Mouse (Mus musculus) thymus, adult 2 months (tissue): ENCODE results near the gene Psrc1. TPM values are rescaled to one million over a fixed set of nuclear protein-coding genes. Genes with fewer than 3 reads are reported as not detected.
A peak's percentile ranks its signal among the peaks of the same experiment; 100 is the strongest.

ENCODE experiments used
- DNase-seq: peaks from one replicate; pipeline ENCODE4 v3.0.0; 2021
- H3K27ac ChIP-seq: fragments of 200-500 bp; 2 replicates; pipeline ENCODE4 v1.5.1; 2012; ENCODE audit warnings: low read length, control low read depth; ENCODE audit not compliant: control insufficient read depth, insufficient read depth
- H3K27me3 ChIP-seq: fragments of 200-500 bp; 2 replicates; pipeline ENCODE4 v1.6.1; 2012; ENCODE audit warnings: mild to moderate bottlenecking, low read length, moderate library complexity, mixed read lengths; ENCODE audit not compliant: control insufficient read depth, insufficient read depth
- H3K36me3 ChIP-seq: fragments of 200-500 bp; 2 replicates; pipeline ENCODE4 v1.6.1; 2012; ENCODE audit warnings: mild to moderate bottlenecking, low read length, moderate library complexity; ENCODE audit not compliant: control insufficient read depth, insufficient read depth
- H3K4me1 ChIP-seq: fragments of 200-500 bp; replicated peaks from 2 replicates; pipeline ENCODE4 v1.6.1; 2012; ENCODE audit warnings: low read length; ENCODE audit not compliant: control insufficient read depth, insufficient read depth
- H3K4me3 ChIP-seq: fragments of 200-500 bp; 2 replicates; pipeline ENCODE4 v1.5.1; 2012; ENCODE audit warnings: mild to moderate bottlenecking, low read length, control low read depth, moderate library complexity; ENCODE audit not compliant: control insufficient read depth, insufficient read depth
- CTCF ChIP-seq: fragments of 200-500 bp; IDR thresholded peaks from 2 replicates; pipeline ENCODE4 v1.5.1; 2012; ENCODE audit warnings: mild to moderate bottlenecking, control low read depth, low read length, moderate library complexity, borderline replicate concordance; ENCODE audit not compliant: control insufficient read depth, poor library complexity, insufficient read depth; ENCODE audit errors: extremely low read depth
- POLR2A ChIP-seq: fragments of 200-500 bp; IDR thresholded peaks from 2 replicates; pipeline ENCODE4 v1.6.1; 2012; ENCODE audit warnings: mild to moderate bottlenecking, low read length, control low read depth, moderate library complexity; ENCODE audit not compliant: control insufficient read depth, poor library complexity, insufficient read depth; ENCODE audit errors: extremely low read depth
- WGBS: fragments of 180-500 bp; shearing (Covaris S2); methylation state at CpG from one replicate; pipeline ENCODE4 v1.1.7; 2018; 5-methylcytosine and 5-hydroxymethylcytosine counted together
- polyA plus RNA-seq: library from polyadenylated mRNA; depleted of rRNA; stranded (reverse); fragments of >200 nt; gene quantifications from 2 replicates; pipeline ENCODE4 v1.2.3, GENCODE M21; 2012

Gene Psrc1
- polyA plus RNA-seq, 1 experiment: 27.9 TPM

- Histone ChIP-seq H3K4me3 (no peak overlapping the region), H3K27ac (no peak overlapping the region), H3K36me3 (no peaks in the 10 kb centered on the region), H3K4me1 (no peaks in the 10 kb centered on the region), H3K27me3 (no peaks in the 10 kb centered on the region)
- TF ChIP-seq POLR2A: no peak
- TF ChIP-seq CTCF: no peak
- DNase-seq: no peak
- WGBS: 94% methylated on average over 5 of the region's 5 CpGs
Observed at GRCm38 (mm10) chr3:108400442-108400841, 16.8 kb downstream of the Psrc1 start.

GRCm38 (mm10) chr3:108401692-108402527, 18.3 kb downstream of the Psrc1 start:
- Histone ChIP-seq H3K27ac (no peak overlapping the region), H3K27me3 (no peaks in the 10 kb centered on the region), H3K4me1 (no peaks in the 10 kb centered on the region), H3K36me3 (no peaks in the 10 kb centered on the region), H3K4me3 (no peak overlapping the region)
- WGBS: 40% methylated on average over 22 of the region's 22 CpGs
- peak; percentile 98 for TF ChIP-seq CTCF
- 0 out of 2 replicates have a peak, but pooled peaks have one; percentile 19 for TF ChIP-seq POLR2A
- peak; percentile 94 for DNase-seq

- Histone ChIP-seq H3K36me3 (no peaks in the 10 kb centered on the region), H3K4me1 (no peaks in the 10 kb centered on the region), H3K27ac (no peak overlapping the region), H3K4me3 (no peak overlapping the region), H3K27me3 (no peaks in the 10 kb centered on the region)
- 96% methylated on average over 15 of the region's 15 CpGs for WGBS
- no peak for TF ChIP-seq CTCF
- no peak for DNase-seq
Observed at GRCm38 (mm10) chr3:108402528-108402920, 18.9 kb downstream of the Psrc1 start.

GRCm38 (mm10) chr3:108405536-108406305, 22.1 kb downstream of the Psrc1 start:
- DNase-seq: no peak
- TF ChIP-seq CTCF (no peak), POLR2A (no peak)
- no peak overlapping the region for H3K4me3 ChIP-seq
- no peaks in the 10 kb centered on the region for H3K4me1 ChIP-seq
- H3K36me3 ChIP-seq: no peaks in the 10 kb centered on the region
- WGBS: 81% methylated on average over 14 of the region's 14 CpGs
- no peaks in the 10 kb centered on the region for H3K27me3 ChIP-seq
- H3K27ac ChIP-seq: no peak overlapping the region

- no peaks in the 10 kb centered on the region for H3K4me1 ChIP-seq
- TF ChIP-seq CTCF: no peak
- no peak for TF ChIP-seq POLR2A
- no peak overlapping the region for H3K27ac ChIP-seq
- no peaks in the 10 kb centered on the region for H3K36me3 ChIP-seq
- no peaks in the 10 kb centered on the region for H3K27me3 ChIP-seq
- 95% methylated on average over 24 of the region's 24 CpGs for WGBS
- DNase-seq: no peak
- H3K4me3 ChIP-seq: no peak overlapping the region
Observed at GRCm38 (mm10) chr3:108406306-108406885, 22.8 kb downstream of the Psrc1 start.

GRCm38 (mm10) chr3:108408517-108409008, 24.9 kb downstream of the Psrc1 start:
- Histone ChIP-seq H3K4me1 (no peaks in the 10 kb centered on the region), H3K27me3 (no peaks in the 10 kb centered on the region), H3K4me3 (no peak overlapping the region), H3K27ac (no peak overlapping the region), H3K36me3 (no peaks in the 10 kb centered on the region)
- DNase-seq: no peak
- no peak for TF ChIP-seq POLR2A
- 96% methylated on average over 8 of the region's 8 CpGs for WGBS
